Mouse (Mus musculus): ENCODE data around the gene Vwa2. TPM values are rescaled to one million over a fixed set of nuclear protein-coding genes. Genes with fewer than 3 reads are reported as not detected.

Vwa2 gene
- polyA plus RNA-seq, 1 experiment from 2014 or later = 0.66 TPM

GRCm38 (mm10) chr19:56852590-56852989, 21.5 kb upstream of the Vwa2 start:
- no peak for ATAC-seq (ENCODE audit: low FRiP score, low TSS enrichment)

GRCm38 (mm10) chr19:56856455-56856854, 17.6 kb upstream of the Vwa2 start:
- DNase-seq = no peak
- Histone ChIP-seq H3K27me3 (ENCODE audit: control insufficient read depth, insufficient read depth, low read length) (no peaks in the 10 kb centered on the region), H3K4me2 (ENCODE audit: low read length) (no peak overlapping the region), H3K36me3 (ENCODE audit: control insufficient read depth, insufficient read depth, low read length) (no peaks in the 10 kb centered on the region), H3K9me3 (ENCODE audit: control insufficient read depth, low read length) (no peaks in the 10 kb centered on the region), H3K4me3 (replicated peaks; ENCODE audit: low read depth, low read length) (no peak overlapping the region), H3K9ac (replicated peaks; ENCODE audit: low read length) (no peak overlapping the region), H3K27ac (replicated peaks; ENCODE audit: low read depth, low read length) (no peak overlapping the region), H3K4me1 (ENCODE audit: control insufficient read depth, insufficient read depth, low read length) (no peaks in the 10 kb centered on the region)
- WGBS = 62% methylated on average over 5 of the region's 5 CpGs
- ATAC-seq (ENCODE audit: low FRiP score, low TSS enrichment) = no peak

More at GRCm38 (mm10) chr19:56852590-56852989, 21.5 kb upstream of the Vwa2 start:
- no peak for DNase-seq
- H3K4me3 ChIP-seq (replicated peaks; ENCODE audit: low read depth, low read length) = no peak overlapping the region
- H3K27ac ChIP-seq (replicated peaks; ENCODE audit: low read depth, low read length) = no peak overlapping the region
- H3K9ac ChIP-seq (replicated peaks; ENCODE audit: low read length) = no peak overlapping the region
- H3K4me1 ChIP-seq (ENCODE audit: control insufficient read depth, insufficient read depth, low read length) = no peaks in the 10 kb centered on the region
- no peaks in the 10 kb centered on the region for H3K36me3 ChIP-seq (ENCODE audit: control insufficient read depth, insufficient read depth, low read length)
- no peak overlapping the region for H3K4me2 ChIP-seq (ENCODE audit: low read length)
- H3K27me3 ChIP-seq (ENCODE audit: control insufficient read depth, insufficient read depth, low read length) = no peaks in the 10 kb centered on the region
- H3K9me3 ChIP-seq (ENCODE audit: control insufficient read depth, low read length) = no peaks in the 10 kb centered on the region

- H3K27ac ChIP-seq (replicated peaks; ENCODE audit: low read depth, low read length) = no peak overlapping the region
- no peaks in the 10 kb centered on the region for H3K36me3 ChIP-seq (ENCODE audit: control insufficient read depth, insufficient read depth, low read length)
- no peak for DNase-seq
- H3K4me1 ChIP-seq (ENCODE audit: control insufficient read depth, insufficient read depth, low read length) = no peaks in the 10 kb centered on the region
- no peak overlapping the region for H3K4me3 ChIP-seq (replicated peaks; ENCODE audit: low read depth, low read length)
- H3K9ac ChIP-seq (replicated peaks; ENCODE audit: low read length) = no peak overlapping the region
- ATAC-seq (ENCODE audit: low FRiP score, low TSS enrichment) = no peak
- no peaks in the 10 kb centered on the region for H3K9me3 ChIP-seq (ENCODE audit: control insufficient read depth, low read length)
- no peak overlapping the region for H3K4me2 ChIP-seq (ENCODE audit: low read length)
- WGBS = 75% methylated on average over 4 of the region's 4 CpGs
- peaks cover 12% of the 10 kb centered on the region for H3K27me3 ChIP-seq (ENCODE audit: control insufficient read depth, insufficient read depth, low read length)
Observed at GRCm38 (mm10) chr19:56867701-56868100, 6.3 kb upstream of the Vwa2 start.

GRCm38 (mm10) chr19:56874601-56875315, 709 bp downstream of the Vwa2 start:
- Histone ChIP-seq H3K4me3 (replicated peaks; ENCODE audit: low read depth, low read length) (peak overlapping the region; percentile 47), H3K36me3 (ENCODE audit: control insufficient read depth, insufficient read depth, low read length) (no peaks in the 10 kb centered on the region), H3K9ac (replicated peaks; ENCODE audit: low read length) (peak overlapping the region; percentile 46; the same call in 1 of the 2 replicates), H3K4me2 (ENCODE audit: low read length) (peak overlapping the region; percentile 99), H3K27me3 (ENCODE audit: control insufficient read depth, insufficient read depth, low read length) (peaks cover 52% of the 10 kb centered on the region), H3K4me1 (ENCODE audit: control insufficient read depth, insufficient read depth, low read length) (peaks cover 10% of the 10 kb centered on the region; the same call in 1 of the 2 replicates), H3K9me3 (ENCODE audit: control insufficient read depth, low read length) (no peaks in the 10 kb centered on the region), H3K27ac (replicated peaks; ENCODE audit: low read depth, low read length) (no peak overlapping the region)
- peak; percentile 45 for DNase-seq
- WGBS = 9% methylated on average over 30 of the region's 30 CpGs
- no peak for ATAC-seq (ENCODE audit: low FRiP score, low TSS enrichment)

- H3K4me1 ChIP-seq (ENCODE audit: control insufficient read depth, insufficient read depth, low read length) = peaks cover 10% of the 10 kb centered on the region; the same call in 1 of the 2 replicates
- no peak overlapping the region for H3K4me3 ChIP-seq (replicated peaks; ENCODE audit: low read depth, low read length)
- H3K4me2 ChIP-seq (ENCODE audit: low read length) = no peak overlapping the region
- ATAC-seq (ENCODE audit: low FRiP score, low TSS enrichment) (no peak), DNase-seq (no peak)
- H3K9me3 ChIP-seq (ENCODE audit: control insufficient read depth, low read length) = no peaks in the 10 kb centered on the region
- H3K9ac ChIP-seq (replicated peaks; ENCODE audit: low read length) = no peak overlapping the region
- 72% methylated on average over 6 of the region's 6 CpGs for WGBS
- H3K36me3 ChIP-seq (ENCODE audit: control insufficient read depth, insufficient read depth, low read length) = no peaks in the 10 kb centered on the region
- peaks cover 43% of the 10 kb centered on the region for H3K27me3 ChIP-seq (ENCODE audit: control insufficient read depth, insufficient read depth, low read length)
- H3K27ac ChIP-seq (replicated peaks; ENCODE audit: low read depth, low read length) = no peak overlapping the region
Observed at GRCm38 (mm10) chr19:56877364-56877763, 3.3 kb downstream of the Vwa2 start.

- Histone ChIP-seq H3K9me3 (ENCODE audit: control insufficient read depth, low read length) (no peaks in the 10 kb centered on the region), H3K4me1 (ENCODE audit: control insufficient read depth, insufficient read depth, low read length) (peaks cover 4% of the 10 kb centered on the region), H3K36me3 (ENCODE audit: control insufficient read depth, insufficient read depth, low read length) (no peaks in the 10 kb centered on the region), H3K27me3 (ENCODE audit: control insufficient read depth, insufficient read depth, low read length) (no peaks in the 10 kb centered on the region; the same call in 1 of the 2 replicates), H3K4me2 (ENCODE audit: low read length) (no peak overlapping the region), H3K27ac (replicated peaks; ENCODE audit: low read depth, low read length) (no peak overlapping the region), H3K9ac (replicated peaks; ENCODE audit: low read length) (no peak overlapping the region), H3K4me3 (replicated peaks; ENCODE audit: low read depth, low read length) (no peak overlapping the region)
- no peak for DNase-seq
- ATAC-seq (ENCODE audit: low FRiP score, low TSS enrichment) = no peak
- 88% methylated on average over 10 of the region's 10 CpGs for WGBS
Observed at GRCm38 (mm10) chr19:56887879-56888278, 13.8 kb downstream of the Vwa2 start.

GRCm38 (mm10) chr19:56888654-56889053, 14.6 kb downstream of the Vwa2 start:
- Histone ChIP-seq H3K27me3 (ENCODE audit: control insufficient read depth, insufficient read depth, low read length) (no peaks in the 10 kb centered on the region), H3K4me3 (replicated peaks; ENCODE audit: low read depth, low read length) (no peak overlapping the region), H3K4me1 (ENCODE audit: control insufficient read depth, insufficient read depth, low read length) (peaks cover 4% of the 10 kb centered on the region), H3K27ac (replicated peaks; ENCODE audit: low read depth, low read length) (no peak overlapping the region), H3K4me2 (ENCODE audit: low read length) (no peak overlapping the region), H3K36me3 (ENCODE audit: control insufficient read depth, insufficient read depth, low read length) (no peaks in the 10 kb centered on the region), H3K9ac (replicated peaks; ENCODE audit: low read length) (no peak overlapping the region), H3K9me3 (ENCODE audit: control insufficient read depth, low read length) (no peaks in the 10 kb centered on the region)
- DNase-seq (peak; percentile 30), ATAC-seq (ENCODE audit: low FRiP score, low TSS enrichment) (no peak)
- 30% methylated on average over 5 of the region's 5 CpGs for WGBS

GRCm38 (mm10) chr19:56891438-56891837, 17.4 kb downstream of the Vwa2 start:
- H3K4me1 ChIP-seq (ENCODE audit: control insufficient read depth, insufficient read depth, low read length) = peaks cover 4% of the 10 kb centered on the region
- no peak overlapping the region for H3K27ac ChIP-seq (replicated peaks; ENCODE audit: low read depth, low read length)
- DNase-seq (no peak), ATAC-seq (ENCODE audit: low FRiP score, low TSS enrichment) (no peak)
- no peak overlapping the region for H3K9ac ChIP-seq (replicated peaks; ENCODE audit: low read length)
- no peaks in the 10 kb centered on the region for H3K9me3 ChIP-seq (ENCODE audit: control insufficient read depth, low read length)
- no peaks in the 10 kb centered on the region for H3K27me3 ChIP-seq (ENCODE audit: control insufficient read depth, insufficient read depth, low read length)
- H3K4me3 ChIP-seq (replicated peaks; ENCODE audit: low read depth, low read length) = no peak overlapping the region
- WGBS = 56% methylated on average over 2 of the region's 2 CpGs
- no peak overlapping the region for H3K4me2 ChIP-seq (ENCODE audit: low read length)
- H3K36me3 ChIP-seq (ENCODE audit: control insufficient read depth, insufficient read depth, low read length) = no peaks in the 10 kb centered on the region

- 72% methylated on average over 5 of the region's 5 CpGs for WGBS
- ATAC-seq (ENCODE audit: low FRiP score, low TSS enrichment) (no peak), DNase-seq (no peak)
- Histone ChIP-seq H3K4me2 (ENCODE audit: low read length) (no peak overlapping the region), H3K9me3 (ENCODE audit: control insufficient read depth, low read length) (no peaks in the 10 kb centered on the region), H3K27me3 (ENCODE audit: control insufficient read depth, insufficient read depth, low read length) (no peaks in the 10 kb centered on the region), H3K4me3 (replicated peaks; ENCODE audit: low read depth, low read length) (no peak overlapping the region), H3K4me1 (ENCODE audit: control insufficient read depth, insufficient read depth, low read length) (peaks cover 4% of the 10 kb centered on the region), H3K27ac (replicated peaks; ENCODE audit: low read depth, low read length) (no peak overlapping the region), H3K36me3 (ENCODE audit: control insufficient read depth, insufficient read depth, low read length) (no peaks in the 10 kb centered on the region), H3K9ac (replicated peaks; ENCODE audit: low read length) (no peak overlapping the region)
Observed at GRCm38 (mm10) chr19:56892586-56892985, 18.5 kb downstream of the Vwa2 start.
